Mouse (Mus musculus) left cerebral cortex, adult 9 months (tissue): ENCODE data around the gene Smoc1.

Experiments used
- DNase-seq, 2 experiments: peaks; one replicate each; pipeline ENCODE4 v3.0.0; 2022; ENCODE audit warnings: low spot score in 2 of 2

Gene Smoc1

GRCm38 (mm10) chr12:81026277-81026994 lies at the start of gene Smoc1:
Gene Smoc1, plus strand, starts transcription at chr12:81026808.
- peak; percentile 31 to 54 for DNase-seq

- peak in 1 of 2 experiments; percentile 77 for DNase-seq
These were observed 44.3 kb upstream of the Smoc1 start for GRCm38 (mm10) chr12:80982326-80982725.

GRCm38 (mm10) chr12:80983695-80984094 lies 42.9 kb upstream of the Smoc1 start:
- no peak for DNase-seq

- DNase-seq: no peak
These were observed 40.0 kb upstream of the Smoc1 start for GRCm38 (mm10) chr12:80986628-80987027.

- no peak for DNase-seq
These were observed 38.3 kb upstream of the Smoc1 start for GRCm38 (mm10) chr12:80988286-80988685.

GRCm38 (mm10) chr12:80990901-80991445 lies 35.6 kb upstream of the Smoc1 start:
- DNase-seq: no peak

- no peak for DNase-seq
These were observed 34.8 kb upstream of the Smoc1 start for GRCm38 (mm10) chr12:80991806-80992205.

- no peak for DNase-seq
These were observed 34.0 kb upstream of the Smoc1 start for GRCm38 (mm10) chr12:80992540-80993122.

GRCm38 (mm10) chr12:80993773-80994172 lies 32.8 kb upstream of the Smoc1 start:
- DNase-seq: no peak

GRCm38 (mm10) chr12:80995326-80995725 lies 31.3 kb upstream of the Smoc1 start:
- no peak for DNase-seq

GRCm38 (mm10) chr12:80997652-80998051 lies 29.0 kb upstream of the Smoc1 start:
- no peak for DNase-seq

GRCm38 (mm10) chr12:80998528-80999221 lies 27.9 kb upstream of the Smoc1 start:
- no peak for DNase-seq

- DNase-seq: no peak
These were observed 25.7 kb upstream of the Smoc1 start for GRCm38 (mm10) chr12:81000924-81001323.

GRCm38 (mm10) chr12:81002841-81003635 lies 23.6 kb upstream of the Smoc1 start:
- no peak for DNase-seq

GRCm38 (mm10) chr12:81009813-81010212 lies 16.8 kb upstream of the Smoc1 start:
- DNase-seq: no peak

- DNase-seq: no peak
These were observed 14.6 kb upstream of the Smoc1 start for GRCm38 (mm10) chr12:81011994-81012393.

GRCm38 (mm10) chr12:81013496-81013895 lies 13.1 kb upstream of the Smoc1 start:
- DNase-seq: no peak

- DNase-seq: no peak
These were observed 9.0 kb upstream of the Smoc1 start for GRCm38 (mm10) chr12:81017624-81018023.

GRCm38 (mm10) chr12:81018516-81019279 lies 7.9 kb upstream of the Smoc1 start:
- DNase-seq: no peak

- DNase-seq: no peak
These were observed 7.2 kb upstream of the Smoc1 start for GRCm38 (mm10) chr12:81019280-81019935.
